Mouse (Mus musculus) G1E (cell line): Measurements from ENCODE around the gene H2al1a.
"Not testable (repeated sequence)": the region's sequence is repeated elsewhere in the genome, so short reads cannot be mapped to it uniquely, and the experiment has no call there.

Source experiments
- CTCF ChIP-seq: IDR thresholded peaks from 2 replicates; pipeline ENCODE4 v1.5.1; 2012; ENCODE audit warnings: low read depth, low read length, inconsistent platforms, mixed read lengths
- GATA1 ChIP-seq: IDR thresholded peaks from 2 replicates; pipeline ENCODE4 v1.6.1; 2012; ENCODE audit warnings: borderline replicate concordance, low read length, inconsistent platforms, mixed read lengths
- GATA2 ChIP-seq: IDR thresholded peaks from 2 replicates; pipeline ENCODE4 v1.6.1; 2012; ENCODE audit warnings: low read depth, low read length, inconsistent platforms, borderline replicate concordance
- POLR2AphosphoS5 ChIP-seq: IDR thresholded peaks from 2 replicates; pipeline ENCODE4 v1.6.1; 2012; ENCODE audit warnings: low read depth, low read length, inconsistent platforms; ENCODE audit not compliant: insufficient replicate concordance
- TAL1 ChIP-seq: conservative IDR thresholded peaks from 2 replicates; pipeline ENCODE4 v1.6.1; 2012; ENCODE audit warnings: low read depth, low read length, inconsistent platforms, mixed read lengths

DNA sequence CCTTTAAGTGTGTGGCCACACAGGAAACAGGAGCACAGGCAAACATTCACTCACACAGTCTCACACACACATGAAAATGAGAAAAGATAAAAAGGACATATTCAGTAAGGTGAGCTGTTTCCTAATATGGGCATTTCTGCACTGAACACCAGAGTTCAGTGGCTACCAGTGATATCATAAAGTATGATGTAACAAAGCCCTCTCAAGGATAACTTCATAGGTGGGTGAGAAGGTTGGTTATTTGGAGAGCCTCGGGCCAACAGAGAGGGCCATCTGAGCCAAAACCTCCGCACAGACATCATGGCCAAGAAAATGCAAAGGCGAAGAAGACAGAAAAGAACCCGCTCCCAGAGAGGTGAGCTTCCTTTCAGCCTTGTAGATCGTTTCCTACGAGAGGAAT, 15.8 kb downstream of the H2al1a start, which contains the start of gene H2al1f:
- TF ChIP-seq CTCF, GATA1, TAL1, POLR2AphosphoS5, GATA2: not testable (repeated sequence)
